Mouse (Mus musculus) heart, embryonic 15.5 days (tissue): ENCODE measurements around the gene Pknox2. TPM values are rescaled to one million over a fixed set of nuclear protein-coding genes. Genes with fewer than 3 reads are reported as not detected.
A peak's percentile ranks its signal among the peaks of the same experiment; 100 is the strongest.

Source experiments
- ATAC-seq: fragments of 200-750 bp; cut with Nextera tagmentation; replicated peaks from 2 replicates; pipeline ENCODE4 v1.8.0; 2017; ENCODE audit warnings: low read depth, moderate TSS enrichment; ENCODE audit not compliant: insufficient number of reproducible peaks, insufficient read depth, low FRiP score
- H3K27ac ChIP-seq: fragments of 300-500 bp; sonication (generic); 2 replicates; pipeline ENCODE4 v1.5.1; 2015; ENCODE audit warnings: mild to moderate bottlenecking, inconsistent platforms
- H3K27me3 ChIP-seq: fragments of 300-500 bp; sonication (generic); 2 replicates; pipeline ENCODE4 v1.6.1; 2015; ENCODE audit warnings: inconsistent platforms
- H3K36me3 ChIP-seq: fragments of 300-500 bp; sonication (generic); 2 replicates; pipeline ENCODE4 v1.6.1; 2015; ENCODE audit warnings: mild to moderate bottlenecking, inconsistent platforms
- H3K4me1 ChIP-seq: fragments of 300-500 bp; sonication (generic); replicated peaks from 2 replicates; pipeline ENCODE4 v1.6.1; 2015; ENCODE audit warnings: inconsistent platforms
- H3K4me2 ChIP-seq: fragments of 300-500 bp; sonication (generic); 2 replicates; pipeline ENCODE4 v1.6.1; 2015; ENCODE audit warnings: inconsistent platforms, mild to moderate bottlenecking, moderate library complexity
- H3K4me3 ChIP-seq: fragments of 300-500 bp; sonication (generic); 2 replicates; pipeline ENCODE4 v1.5.1; 2015; ENCODE audit warnings: mild to moderate bottlenecking, inconsistent platforms
- H3K9ac ChIP-seq: fragments of 300-500 bp; sonication (generic); 2 replicates; pipeline ENCODE4 v1.6.1; 2015; ENCODE audit warnings: mild to moderate bottlenecking, inconsistent platforms
- H3K9me3 ChIP-seq: fragments of 300-500 bp; sonication (generic); replicated peaks from 2 replicates; pipeline ENCODE4 v1.6.1; 2016; ENCODE audit warnings: inconsistent platforms
- WGBS: fragments of 180-500 bp; shearing (Covaris S2); methylation state at CpG from one replicate; pipeline ENCODE4 v1.1.7; 2015; ENCODE audit warnings: mixed read lengths; 5-methylcytosine and 5-hydroxymethylcytosine counted together
- polyA plus RNA-seq: library from polyadenylated mRNA; unstranded; fragments of >200 nt; fragmentation: Nextera tagmentation; extraction: Ambion mirVana; gene quantifications from 2 replicates; pipeline ENCODE4 v1.2.1, GENCODE M21; 2015

Pknox2 gene
- polyA plus RNA-seq, 1 experiment from 2014 or later = 4.6 TPM

DNA sequence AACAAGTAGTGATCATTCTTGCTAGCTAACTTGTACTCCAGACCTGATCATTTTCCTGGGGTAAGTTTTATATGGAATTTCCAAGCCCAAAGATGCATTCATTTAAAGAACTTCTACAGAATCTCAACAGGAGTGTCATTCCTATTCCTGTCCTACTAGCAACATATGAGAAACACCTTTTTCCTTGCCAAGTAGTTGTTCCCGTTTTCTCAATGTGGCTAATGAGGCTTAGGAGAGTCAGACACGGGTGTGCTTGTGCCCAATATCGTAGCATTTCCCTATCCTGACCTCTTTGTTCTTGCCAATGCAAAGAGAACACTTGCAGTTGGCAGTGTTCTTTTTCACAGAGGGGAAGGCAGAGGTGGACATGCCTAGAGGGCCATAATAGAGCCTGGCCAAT is 157.2 kb downstream of the Pknox2 start:
- Histone ChIP-seq H3K4me3 (no peak overlapping the region), H3K4me2 (no peak overlapping the region), H3K27ac (no peak overlapping the region), H3K4me1 (0 out of 2 replicates have a peak, but pooled peaks cover 5% of the 10 kb centered on the region), H3K36me3 (no peaks in the 10 kb centered on the region), H3K9me3 (no peaks in the 10 kb centered on the region), H3K27me3 (no peaks in the 10 kb centered on the region), H3K9ac (no peak overlapping the region)
- WGBS = 85% methylated on average over 3 of the region's 3 CpGs
- ATAC-seq = no peak

DNA sequence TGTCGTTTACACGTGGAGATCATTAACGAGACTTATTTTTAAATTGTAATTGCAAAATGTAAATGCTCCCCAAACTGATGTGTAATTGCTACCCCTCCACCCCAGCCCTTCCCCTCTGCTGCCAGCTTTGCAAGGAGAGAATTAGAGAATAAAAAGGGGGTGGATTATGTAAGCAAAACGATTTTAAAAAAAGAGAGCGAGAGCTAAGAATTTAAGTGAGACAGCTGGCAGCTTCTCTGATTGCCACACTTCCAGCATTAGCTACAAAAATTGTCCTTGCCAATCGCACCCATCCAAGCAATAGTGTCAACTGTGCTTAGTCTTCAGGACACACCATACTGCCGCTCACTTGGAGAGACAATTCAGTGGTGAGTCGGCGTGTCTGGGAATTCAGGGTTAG is 162.0 kb downstream of the Pknox2 start:
- Histone ChIP-seq H3K4me1 (no peaks in the 10 kb centered on the region), H3K27me3 (no peaks in the 10 kb centered on the region), H3K36me3 (no peaks in the 10 kb centered on the region), H3K4me2 (no peak overlapping the region), H3K4me3 (no peak overlapping the region), H3K27ac (no peak overlapping the region), H3K9ac (no peak overlapping the region), H3K9me3 (no peaks in the 10 kb centered on the region)
- 85% methylated on average over 9 of the region's 9 CpGs for WGBS
- ATAC-seq = no peak

DNA sequence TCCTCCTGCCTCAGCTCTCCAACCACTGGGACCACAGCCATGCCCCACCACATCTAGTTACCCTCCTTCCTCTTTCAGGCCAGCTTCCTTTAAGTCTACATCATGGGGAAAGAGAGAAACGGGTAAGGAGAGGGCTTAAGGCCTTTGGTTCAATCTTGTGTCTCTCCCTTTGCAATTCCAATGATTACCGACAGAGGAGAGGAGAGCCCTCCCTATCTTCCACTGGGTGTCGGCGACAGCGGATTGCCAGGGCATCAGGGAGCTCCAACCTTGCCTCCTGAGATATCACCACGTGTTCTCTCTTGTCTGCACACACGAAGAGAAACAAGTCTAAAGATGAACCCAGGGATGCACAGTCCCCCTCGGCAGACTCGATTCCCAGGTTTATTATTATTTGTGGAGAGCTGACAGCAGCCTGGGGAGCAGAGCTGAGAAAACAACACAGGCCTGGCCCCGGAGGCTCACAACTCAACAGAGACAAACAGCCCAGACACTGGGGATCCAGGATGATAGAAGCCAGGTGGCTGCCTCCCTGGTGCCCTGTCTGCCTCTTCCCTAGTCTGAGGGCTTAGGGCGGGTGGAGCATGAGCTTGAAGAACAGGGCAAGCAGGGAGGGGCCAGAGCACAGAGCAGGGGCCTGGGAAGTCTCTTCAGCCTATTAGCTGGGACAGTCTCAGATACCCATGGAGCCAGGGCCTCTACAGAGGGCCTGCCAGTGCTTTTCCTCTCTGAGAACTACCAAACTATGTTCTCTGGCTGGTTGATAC is 170.4 kb downstream of the Pknox2 start:
- Histone ChIP-seq H3K9ac (no peak overlapping the region), H3K9me3 (no peaks in the 10 kb centered on the region), H3K27me3 (no peaks in the 10 kb centered on the region), H3K36me3 (no peaks in the 10 kb centered on the region), H3K27ac (no peak overlapping the region), H3K4me2 (no peak overlapping the region), H3K4me3 (no peak overlapping the region), H3K4me1 (0 out of 2 replicates have a peak, but pooled peaks cover 3% of the 10 kb centered on the region)
- 29% methylated on average over 11 of the region's 11 CpGs for WGBS
- ATAC-seq = no peak; the same call in 1 of the 2 replicates

DNA sequence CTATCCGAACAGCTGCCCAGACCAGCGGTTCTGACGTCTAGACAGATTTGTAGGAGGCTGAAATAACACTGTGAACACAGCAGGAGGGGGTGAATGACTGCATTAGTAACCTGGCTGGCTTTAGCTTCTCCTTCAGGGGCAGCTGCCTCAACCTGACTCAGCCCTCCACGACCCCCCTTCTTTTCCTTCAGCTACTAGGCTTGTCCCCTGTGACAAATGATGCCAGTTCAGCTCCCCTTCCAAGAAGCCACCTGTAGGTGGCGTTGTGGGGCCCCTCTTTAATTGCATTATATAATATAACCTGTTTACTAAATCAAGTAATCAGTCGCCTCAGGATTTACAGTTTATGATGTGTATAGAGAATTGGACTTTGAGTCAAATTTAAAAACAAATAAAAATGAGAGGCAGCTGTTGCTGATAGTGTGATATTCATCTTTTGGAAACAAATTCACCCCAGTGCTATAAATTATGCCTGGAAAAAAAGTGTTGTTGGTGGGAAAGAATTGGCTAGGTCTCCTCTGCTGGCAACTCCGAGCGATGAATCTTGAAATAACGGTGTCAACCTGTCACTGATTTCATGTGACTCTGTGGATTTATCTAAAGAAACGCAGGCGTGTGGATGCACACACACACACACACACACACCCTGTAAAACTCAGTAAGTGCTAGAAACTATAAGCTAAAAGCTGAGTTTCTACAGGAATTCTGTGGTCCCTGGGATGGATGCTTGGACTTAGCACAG is 173.6 kb downstream of the Pknox2 start:
- H3K4me2 ChIP-seq = no peak overlapping the region
- no peaks in the 10 kb centered on the region for H3K9me3 ChIP-seq
- 0 out of 2 replicates have a peak, but pooled peaks cover 3% of the 10 kb centered on the region for H3K4me1 ChIP-seq
- 60% methylated on average over 11 of the region's 11 CpGs for WGBS
- no peak for ATAC-seq
- H3K4me3 ChIP-seq = no peak overlapping the region
- no peaks in the 10 kb centered on the region for H3K36me3 ChIP-seq
- H3K27me3 ChIP-seq = no peaks in the 10 kb centered on the region
- no peak overlapping the region for H3K9ac ChIP-seq
- H3K27ac ChIP-seq = no peak overlapping the region

DNA sequence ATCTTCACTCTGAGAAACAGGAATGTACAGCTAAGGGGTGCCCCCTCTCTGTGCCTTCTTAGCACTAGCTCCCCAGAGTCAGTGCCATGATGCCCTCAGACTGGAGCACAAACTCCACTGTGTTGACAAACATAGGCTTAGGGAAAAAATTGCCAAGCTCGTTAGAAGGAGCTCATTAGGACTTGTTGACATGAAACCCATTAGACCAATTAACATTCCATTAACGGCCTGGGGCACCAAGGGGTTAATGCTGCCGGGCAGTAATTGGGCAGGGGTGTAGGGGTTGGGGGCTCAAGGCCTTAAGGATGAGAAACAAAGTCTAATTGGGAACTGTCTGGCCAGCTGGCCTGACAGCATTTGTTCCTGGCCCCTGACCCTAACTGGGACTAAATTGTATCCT is 175.1 kb downstream of the Pknox2 start:
- Histone ChIP-seq H3K4me2 (no peak overlapping the region), H3K4me3 (no peak overlapping the region), H3K36me3 (no peaks in the 10 kb centered on the region), H3K27me3 (no peaks in the 10 kb centered on the region), H3K4me1 (0 out of 2 replicates have a peak, but pooled peaks cover 3% of the 10 kb centered on the region), H3K9me3 (no peaks in the 10 kb centered on the region), H3K27ac (no peak overlapping the region), H3K9ac (no peak overlapping the region)
- WGBS = 54% methylated on average over 3 of the region's 3 CpGs
- ATAC-seq = no peak

DNA sequence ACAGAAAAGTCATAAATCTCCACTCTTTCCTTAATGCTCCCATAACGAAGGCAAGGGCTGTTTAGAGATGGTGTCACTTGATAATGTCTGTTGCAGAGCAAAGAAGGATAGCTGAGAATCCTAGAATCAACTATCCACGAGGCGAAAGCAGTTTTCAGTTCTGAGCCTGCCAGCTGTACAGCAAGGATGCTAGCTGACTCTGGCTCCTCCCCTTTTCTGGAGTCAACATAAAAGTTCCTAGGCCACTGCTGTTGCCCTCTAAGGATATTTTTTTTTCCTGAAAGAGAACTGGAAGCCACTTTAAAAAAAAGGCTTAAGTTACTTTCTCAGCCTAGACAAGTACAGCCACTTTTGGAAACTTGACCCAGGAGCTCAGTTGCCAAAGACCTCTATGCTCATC is 176.1 kb downstream of the Pknox2 start:
- Histone ChIP-seq H3K4me1 (no peaks in the 10 kb centered on the region), H3K9me3 (no peaks in the 10 kb centered on the region), H3K27ac (no peak overlapping the region), H3K4me2 (0 out of 2 replicates have a peak overlapping the region, but pooled peaks have one; percentile 24), H3K9ac (no peak overlapping the region), H3K4me3 (no peak overlapping the region), H3K36me3 (no peaks in the 10 kb centered on the region), H3K27me3 (no peaks in the 10 kb centered on the region)
- 16% methylated on average over 3 of the region's 3 CpGs for WGBS
- no peak for ATAC-seq

DNA sequence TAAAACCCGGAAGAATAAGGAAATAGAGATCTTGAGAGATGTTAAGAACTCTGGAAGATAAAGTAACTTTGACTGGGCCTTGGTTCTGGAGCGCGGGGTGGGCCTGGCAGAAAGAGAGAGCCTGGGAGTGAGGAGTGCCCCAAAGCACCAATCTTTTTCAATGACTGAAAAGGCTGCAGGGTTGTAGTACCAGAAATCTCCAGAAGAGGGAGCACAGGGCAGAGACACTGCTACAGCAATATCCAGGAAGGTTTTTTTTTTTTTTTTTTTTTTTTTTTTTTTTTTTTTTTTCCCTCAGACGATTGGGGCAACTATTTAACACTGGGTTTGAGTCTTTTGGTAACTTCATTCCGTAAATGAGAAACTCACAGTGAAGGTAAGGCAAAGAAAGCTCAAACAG is 176.6 kb downstream of the Pknox2 start:
- Histone ChIP-seq H3K27me3 (no peaks in the 10 kb centered on the region), H3K4me2 (0 out of 2 replicates have a peak overlapping the region, but pooled peaks have one; percentile 24), H3K9ac (no peak overlapping the region), H3K9me3 (no peaks in the 10 kb centered on the region), H3K4me1 (no peaks in the 10 kb centered on the region), H3K4me3 (no peak overlapping the region), H3K27ac (no peak overlapping the region), H3K36me3 (no peaks in the 10 kb centered on the region)
- ATAC-seq = no peak
- WGBS = 4% methylated on average over 5 of the region's 5 CpGs

DNA sequence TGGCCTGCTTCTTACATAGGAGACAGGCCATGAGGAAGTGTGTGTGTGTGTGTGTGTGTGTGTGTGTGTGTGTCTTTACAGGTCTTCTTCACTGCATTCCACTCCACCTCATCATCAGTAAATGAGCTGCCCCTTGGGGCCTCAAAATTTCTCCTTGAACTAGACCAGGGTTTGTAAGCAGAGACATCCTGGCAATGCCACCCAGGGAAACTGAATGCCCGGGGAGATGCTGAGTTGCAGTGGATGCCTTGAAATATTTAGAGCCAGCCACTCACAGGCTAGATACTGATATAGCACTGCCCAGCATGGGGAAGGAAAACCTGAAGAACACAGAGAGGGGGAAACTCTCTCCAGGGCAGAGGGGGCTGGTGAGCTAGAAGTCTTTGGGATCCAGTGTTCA is 178.1 kb downstream of the Pknox2 start:
- no peak overlapping the region for H3K4me3 ChIP-seq
- no peak overlapping the region for H3K4me2 ChIP-seq
- WGBS = 85% methylated on average over 1 of the region's 1 CpGs
- no peak for ATAC-seq
- H3K36me3 ChIP-seq = no peaks in the 10 kb centered on the region
- no peaks in the 10 kb centered on the region for H3K27me3 ChIP-seq
- H3K9ac ChIP-seq = no peak overlapping the region
- H3K4me1 ChIP-seq = peaks cover 3% of the 10 kb centered on the region
- H3K9me3 ChIP-seq = no peaks in the 10 kb centered on the region
- H3K27ac ChIP-seq = no peak overlapping the region

DNA sequence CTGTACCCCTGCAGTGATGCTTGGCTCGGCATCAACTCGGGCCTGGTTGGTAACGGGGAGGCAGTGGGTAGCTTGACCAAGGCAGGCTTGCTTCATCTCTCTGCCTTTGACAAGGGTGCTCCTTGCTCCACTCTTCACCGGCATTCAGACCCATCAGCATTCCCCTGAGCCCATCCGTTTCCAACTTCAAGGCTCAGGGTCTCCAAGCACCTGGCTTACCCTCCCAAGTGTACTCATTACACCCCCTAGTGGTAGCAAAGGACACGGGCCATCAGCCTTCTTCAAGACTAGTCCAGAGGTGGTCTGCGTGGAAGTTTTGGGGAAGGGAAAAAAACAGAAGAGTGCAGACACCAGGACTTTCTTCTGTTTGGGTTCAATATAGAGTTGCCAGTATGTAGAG is 178.5 kb downstream of the Pknox2 start:
- no peak overlapping the region for H3K4me3 ChIP-seq
- H3K9me3 ChIP-seq = no peaks in the 10 kb centered on the region
- no peak overlapping the region for H3K9ac ChIP-seq
- H3K36me3 ChIP-seq = no peaks in the 10 kb centered on the region
- H3K27ac ChIP-seq = no peak overlapping the region
- WGBS = 44% methylated on average over 7 of the region's 7 CpGs
- ATAC-seq = no peak
- H3K4me2 ChIP-seq = no peak overlapping the region
- H3K4me1 ChIP-seq = peaks cover 7% of the 10 kb centered on the region
- H3K27me3 ChIP-seq = no peaks in the 10 kb centered on the region

DNA sequence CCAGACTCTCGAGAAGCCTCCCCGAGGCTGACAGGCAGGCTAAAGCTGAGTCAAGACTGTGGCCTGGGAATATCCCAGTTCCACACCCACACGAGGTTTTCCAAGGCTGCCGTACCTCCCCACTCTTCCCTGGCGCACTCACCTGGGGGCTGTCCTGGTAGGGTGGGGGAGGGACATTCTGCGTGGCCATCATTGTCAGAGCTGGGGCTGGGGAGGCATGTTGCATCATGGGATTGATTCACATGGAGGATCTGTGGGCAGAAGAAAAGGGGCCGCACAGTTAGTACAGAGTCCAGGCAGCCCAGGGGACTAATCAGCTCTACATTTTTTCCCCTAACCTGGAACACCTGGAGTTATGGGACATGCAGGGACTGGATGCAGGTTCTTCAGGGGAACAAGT is 179.0 kb downstream of the Pknox2 start:
- Histone ChIP-seq H3K27me3 (no peaks in the 10 kb centered on the region), H3K27ac (no peak overlapping the region), H3K9ac (no peak overlapping the region), H3K4me2 (no peak overlapping the region), H3K9me3 (no peaks in the 10 kb centered on the region), H3K4me1 (peaks cover 12% of the 10 kb centered on the region), H3K36me3 (no peaks in the 10 kb centered on the region), H3K4me3 (no peak overlapping the region)
- no peak for ATAC-seq
- WGBS = 78% methylated on average over 7 of the region's 7 CpGs

DNA sequence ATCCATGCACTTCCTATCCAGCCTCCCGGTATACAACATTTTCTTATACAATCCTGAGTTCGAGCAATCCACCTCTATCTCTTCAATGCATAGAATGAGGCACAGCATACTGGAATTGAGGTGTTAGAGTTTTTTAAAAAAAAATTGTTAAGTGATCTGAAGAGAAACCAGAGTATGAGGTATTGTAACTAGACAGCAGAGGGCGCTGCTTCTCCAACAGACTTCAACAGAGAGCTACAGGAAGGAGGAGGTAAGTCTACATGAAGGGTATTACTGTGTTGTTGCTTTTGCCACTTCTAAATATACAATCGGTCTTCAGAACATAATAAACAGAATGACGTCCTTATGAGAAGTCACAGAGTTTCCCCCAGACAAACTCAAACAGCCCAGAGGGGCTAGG is 181.5 kb downstream of the Pknox2 start:
- no peaks in the 10 kb centered on the region for H3K27me3 ChIP-seq

More for the DNA sequence above, 181.5 kb downstream of the Pknox2 start:
- Histone ChIP-seq H3K4me2 (no peak overlapping the region), H3K36me3 (no peaks in the 10 kb centered on the region), H3K4me1 (peaks cover 14% of the 10 kb centered on the region), H3K4me3 (no peak overlapping the region), H3K27ac (no peak overlapping the region), H3K9ac (no peak overlapping the region), H3K9me3 (no peaks in the 10 kb centered on the region)
- 62% methylated on average over 5 of the region's 5 CpGs for WGBS
- no peak for ATAC-seq
